Mouse (Mus musculus): ENCODE measurements around the gene Prps1l1. TPM values are rescaled to one million over a fixed set of nuclear protein-coding genes. Genes with fewer than 3 reads are reported as not detected.

Gene Prps1l1
- polyA plus RNA-seq, 1 experiment from 2014 or later: not detected

GRCm38 (mm10) chr12:34998778-34999467 lies 14.4 kb downstream of the Prps1l1 start:
- Histone ChIP-seq H3K4me2 (ENCODE audit: low read length) (no peak overlapping the region), H3K4me3 (ENCODE audit: low read depth, low read length) (no peak overlapping the region), H3K27me3 (replicated peaks; ENCODE audit: control insufficient read depth, insufficient read depth, low read length) (no peaks in the 10 kb centered on the region), H3K4me1 (ENCODE audit: control insufficient read depth, insufficient read depth, low read length) (no peaks in the 10 kb centered on the region), H3K27ac (ENCODE audit: low read depth, low read length) (no peak overlapping the region), H3K9ac (ENCODE audit: low read length) (no peak overlapping the region), H3K9me3 (replicated peaks; ENCODE audit: control insufficient read depth, low read length) (no peaks in the 10 kb centered on the region), H3K36me3 (ENCODE audit: control insufficient read depth, insufficient read depth, low read length) (no peaks in the 10 kb centered on the region)
- WGBS: 77% methylated on average over 12 of the region's 12 CpGs
- DNase-seq (ENCODE audit: low spot score): no peak
- ATAC-seq: no peak

- Histone ChIP-seq H3K9ac (ENCODE audit: low read length) (no peak overlapping the region), H3K27ac (ENCODE audit: low read depth, low read length) (no peak overlapping the region), H3K4me1 (ENCODE audit: control insufficient read depth, insufficient read depth, low read length) (no peaks in the 10 kb centered on the region), H3K4me3 (ENCODE audit: low read depth, low read length) (no peak overlapping the region), H3K27me3 (replicated peaks; ENCODE audit: control insufficient read depth, insufficient read depth, low read length) (no peaks in the 10 kb centered on the region), H3K4me2 (ENCODE audit: low read length) (no peak overlapping the region), H3K36me3 (ENCODE audit: control insufficient read depth, insufficient read depth, low read length) (no peaks in the 10 kb centered on the region), H3K9me3 (replicated peaks; ENCODE audit: control insufficient read depth, low read length) (no peaks in the 10 kb centered on the region)
- 53% methylated on average over 4 of the region's 4 CpGs for WGBS
- DNase-seq (ENCODE audit: low spot score): peak; percentile 41
- no peak for ATAC-seq
Measured at GRCm38 (mm10) chr12:35000323-35000722, 15.8 kb downstream of the Prps1l1 start.

- H3K36me3 ChIP-seq (ENCODE audit: control insufficient read depth, insufficient read depth, low read length): no peaks in the 10 kb centered on the region
- H3K4me2 ChIP-seq (ENCODE audit: low read length): no peak overlapping the region
- no peaks in the 10 kb centered on the region for H3K27me3 ChIP-seq (replicated peaks; ENCODE audit: control insufficient read depth, insufficient read depth, low read length)
- DNase-seq (ENCODE audit: low spot score) (peak; percentile 33), ATAC-seq (no peak)
- no peak overlapping the region for H3K27ac ChIP-seq (ENCODE audit: low read depth, low read length)
- no peaks in the 10 kb centered on the region for H3K9me3 ChIP-seq (replicated peaks; ENCODE audit: control insufficient read depth, low read length)
- peaks cover 12% of the 10 kb centered on the region for H3K4me1 ChIP-seq (ENCODE audit: control insufficient read depth, insufficient read depth, low read length)
- no peak overlapping the region for H3K4me3 ChIP-seq (ENCODE audit: low read depth, low read length)
- H3K9ac ChIP-seq (ENCODE audit: low read length): no peak overlapping the region
Measured at GRCm38 (mm10) chr12:35005748-35006147, 21.2 kb downstream of the Prps1l1 start.

- DNase-seq (ENCODE audit: low spot score) (peak; percentile 32), ATAC-seq (peak; percentile 37)
- 21% methylated on average over 1 of the region's 1 CpGs for WGBS
- Histone ChIP-seq H3K4me2 (ENCODE audit: low read length) (no peak overlapping the region), H3K9me3 (replicated peaks; ENCODE audit: control insufficient read depth, low read length) (no peaks in the 10 kb centered on the region), H3K27ac (ENCODE audit: low read depth, low read length) (no peak overlapping the region; the same call in 1 of the 2 replicates), H3K4me3 (ENCODE audit: low read depth, low read length) (no peak overlapping the region), H3K36me3 (ENCODE audit: control insufficient read depth, insufficient read depth, low read length) (no peaks in the 10 kb centered on the region), H3K9ac (ENCODE audit: low read length) (no peak overlapping the region), H3K4me1 (ENCODE audit: control insufficient read depth, insufficient read depth, low read length) (peaks cover 12% of the 10 kb centered on the region), H3K27me3 (replicated peaks; ENCODE audit: control insufficient read depth, insufficient read depth, low read length) (no peaks in the 10 kb centered on the region)
Measured at GRCm38 (mm10) chr12:35007851-35008250, 23.3 kb downstream of the Prps1l1 start.

- H3K4me2 ChIP-seq (ENCODE audit: low read length): peak overlapping the region; percentile 28; the same call in 1 of the 2 replicates
Measured at GRCm38 (mm10) chr12:35008340-35009137, 24.0 kb downstream of the Prps1l1 start.

GRCm38 (mm10) chr12:35011462-35011861 lies 26.9 kb downstream of the Prps1l1 start:
- Histone ChIP-seq H3K27me3 (replicated peaks; ENCODE audit: control insufficient read depth, insufficient read depth, low read length) (no peaks in the 10 kb centered on the region), H3K27ac (ENCODE audit: low read depth, low read length) (no peak overlapping the region), H3K9ac (ENCODE audit: low read length) (no peak overlapping the region), H3K4me3 (ENCODE audit: low read depth, low read length) (no peak overlapping the region), H3K9me3 (replicated peaks; ENCODE audit: control insufficient read depth, low read length) (no peaks in the 10 kb centered on the region), H3K36me3 (ENCODE audit: control insufficient read depth, insufficient read depth, low read length) (no peaks in the 10 kb centered on the region), H3K4me1 (ENCODE audit: control insufficient read depth, insufficient read depth, low read length) (peaks cover 12% of the 10 kb centered on the region), H3K4me2 (ENCODE audit: low read length) (no peak overlapping the region)
- ATAC-seq (no peak), DNase-seq (ENCODE audit: low spot score) (no peak)
- 65% methylated on average over 1 of the region's 1 CpGs for WGBS

More at GRCm38 (mm10) chr12:35008340-35009137, 24.0 kb downstream of the Prps1l1 start:
- Histone ChIP-seq H3K27ac (ENCODE audit: low read depth, low read length) (peak overlapping the region; percentile 63; the same call in 1 of the 2 replicates), H3K9me3 (replicated peaks; ENCODE audit: control insufficient read depth, low read length) (no peaks in the 10 kb centered on the region), H3K36me3 (ENCODE audit: control insufficient read depth, insufficient read depth, low read length) (no peaks in the 10 kb centered on the region), H3K27me3 (replicated peaks; ENCODE audit: control insufficient read depth, insufficient read depth, low read length) (no peaks in the 10 kb centered on the region), H3K4me3 (ENCODE audit: low read depth, low read length) (no peak overlapping the region), H3K4me1 (ENCODE audit: control insufficient read depth, insufficient read depth, low read length) (peaks cover 12% of the 10 kb centered on the region), H3K9ac (ENCODE audit: low read length) (no peak overlapping the region)
- DNase-seq (ENCODE audit: low spot score): peak; percentile 95
- WGBS: 10% methylated on average over 11 of the region's 11 CpGs
- peak; percentile 98 for ATAC-seq

GRCm38 (mm10) chr12:35013950-35014349 lies 29.4 kb downstream of the Prps1l1 start:
- ATAC-seq: no peak
- WGBS: 61% methylated on average over 2 of the region's 2 CpGs

GRCm38 (mm10) chr12:35016056-35016455 lies 31.5 kb downstream of the Prps1l1 start:
- no peak overlapping the region for H3K4me2 ChIP-seq (ENCODE audit: low read length)
- WGBS: 61% methylated on average over 3 of the region's 3 CpGs
- no peaks in the 10 kb centered on the region for H3K4me1 ChIP-seq (ENCODE audit: control insufficient read depth, insufficient read depth, low read length)
- H3K36me3 ChIP-seq (ENCODE audit: control insufficient read depth, insufficient read depth, low read length): no peaks in the 10 kb centered on the region
- H3K4me3 ChIP-seq (ENCODE audit: low read depth, low read length): no peak overlapping the region
- no peaks in the 10 kb centered on the region for H3K27me3 ChIP-seq (replicated peaks; ENCODE audit: control insufficient read depth, insufficient read depth, low read length)
- H3K9ac ChIP-seq (ENCODE audit: low read length): no peak overlapping the region
- no peaks in the 10 kb centered on the region for H3K9me3 ChIP-seq (replicated peaks; ENCODE audit: control insufficient read depth, low read length)
- H3K27ac ChIP-seq (ENCODE audit: low read depth, low read length): no peak overlapping the region
- DNase-seq (ENCODE audit: low spot score): peak; percentile 84
- ATAC-seq: peak; percentile 82; the same call in 1 of the 2 replicates

More at GRCm38 (mm10) chr12:35013950-35014349, 29.4 kb downstream of the Prps1l1 start:
- no peaks in the 10 kb centered on the region for H3K27me3 ChIP-seq (replicated peaks; ENCODE audit: control insufficient read depth, insufficient read depth, low read length)
- H3K36me3 ChIP-seq (ENCODE audit: control insufficient read depth, insufficient read depth, low read length): no peaks in the 10 kb centered on the region
- H3K9me3 ChIP-seq (replicated peaks; ENCODE audit: control insufficient read depth, low read length): no peaks in the 10 kb centered on the region
- no peak overlapping the region for H3K9ac ChIP-seq (ENCODE audit: low read length)
- H3K4me3 ChIP-seq (ENCODE audit: low read depth, low read length): no peak overlapping the region
- H3K4me2 ChIP-seq (ENCODE audit: low read length): no peak overlapping the region
- DNase-seq (ENCODE audit: low spot score): no peak
- H3K4me1 ChIP-seq (ENCODE audit: control insufficient read depth, insufficient read depth, low read length): no peaks in the 10 kb centered on the region; the same call in 1 of the 2 replicates
- H3K27ac ChIP-seq (ENCODE audit: low read depth, low read length): no peak overlapping the region

All from forebrain, embryonic 14.5 days (tissue).